Mouse (Mus musculus): ENCODE measurements at regions not wholly inside any gene's neighbourhood (a gene's known extent, or its start where the extent isn't known, plus 50 kb on each side); places are given as distances from the start of the nearest gene placed in this dataset.

DNA sequence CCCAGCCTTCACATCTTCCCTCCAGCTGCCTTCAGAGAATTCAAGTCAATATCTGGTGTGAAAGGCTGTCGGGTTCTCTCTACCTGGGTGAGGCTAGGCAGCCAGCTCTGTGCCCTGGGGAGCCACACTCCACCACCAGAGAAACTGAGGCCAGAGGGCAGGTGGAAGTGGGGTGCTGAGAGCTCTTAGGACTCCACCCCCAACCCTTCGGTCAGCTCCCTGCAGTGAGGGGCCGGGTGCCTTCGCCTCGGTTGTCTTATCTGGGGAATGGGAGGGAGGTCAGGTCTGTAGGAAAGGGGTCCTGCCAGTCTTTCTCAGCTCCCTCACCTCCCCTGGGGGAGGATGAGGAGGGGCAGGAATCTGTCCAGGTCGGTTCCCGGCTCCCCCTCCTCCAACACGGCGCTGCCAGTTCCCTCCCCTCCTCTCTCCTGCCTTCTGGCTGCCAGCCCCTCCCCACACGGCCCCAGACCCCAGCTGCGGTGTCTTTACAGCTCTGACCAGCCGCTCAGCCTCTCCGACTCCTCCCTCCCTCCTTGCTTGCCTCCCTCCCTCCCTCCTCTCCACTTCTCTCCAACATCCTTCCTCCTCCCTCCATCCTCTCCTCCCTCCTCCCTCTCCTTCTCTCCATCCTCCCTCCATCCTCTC, 97.8 kb downstream of the Cstad start:
- Histone ChIP-seq H3K27ac (replicated peaks) (peak overlapping the region; percentile 100), H3K9ac (replicated peaks) (peak overlapping the region; percentile 58), H3K4me2 (replicated peaks) (peak overlapping the region; percentile 55), H3K4me3 (peak overlapping the region; percentile 33), H3K4me1 (peaks cover 66% of the 10 kb centered on the region), H3K27me3 (peaks cover 7% of the 10 kb centered on the region), H3K36me3 (no peaks in the 10 kb centered on the region), H3K9me3 (no peaks in the 10 kb centered on the region)
- WGBS = 0% methylated on average over 12 of the region's 13 CpGs
- ATAC-seq (ENCODE audit: low FRiP score, low read depth) = peak; percentile 83

- H3K9ac ChIP-seq (replicated peaks) = peak overlapping the region; percentile 58
- peak overlapping the region; percentile 55 for H3K4me2 ChIP-seq (replicated peaks)
- WGBS = 5% methylated on average over 11 of the region's 11 CpGs
- no peaks in the 10 kb centered on the region for H3K9me3 ChIP-seq
- peaks cover 67% of the 10 kb centered on the region for H3K4me1 ChIP-seq
- peak overlapping the region; percentile 100 for H3K27ac ChIP-seq (replicated peaks)
- no peaks in the 10 kb centered on the region for H3K36me3 ChIP-seq
- H3K27me3 ChIP-seq = peaks cover 7% of the 10 kb centered on the region
- peak; percentile 31 for ATAC-seq (ENCODE audit: low FRiP score, low read depth)
- 0 out of 2 replicates have a peak overlapping the region, but pooled peaks have one; percentile 33 for H3K4me3 ChIP-seq
Observed at GRCm38 (mm10) chr2:30691857-30692560, 97.2 kb downstream of the Cstad start.

DNA sequence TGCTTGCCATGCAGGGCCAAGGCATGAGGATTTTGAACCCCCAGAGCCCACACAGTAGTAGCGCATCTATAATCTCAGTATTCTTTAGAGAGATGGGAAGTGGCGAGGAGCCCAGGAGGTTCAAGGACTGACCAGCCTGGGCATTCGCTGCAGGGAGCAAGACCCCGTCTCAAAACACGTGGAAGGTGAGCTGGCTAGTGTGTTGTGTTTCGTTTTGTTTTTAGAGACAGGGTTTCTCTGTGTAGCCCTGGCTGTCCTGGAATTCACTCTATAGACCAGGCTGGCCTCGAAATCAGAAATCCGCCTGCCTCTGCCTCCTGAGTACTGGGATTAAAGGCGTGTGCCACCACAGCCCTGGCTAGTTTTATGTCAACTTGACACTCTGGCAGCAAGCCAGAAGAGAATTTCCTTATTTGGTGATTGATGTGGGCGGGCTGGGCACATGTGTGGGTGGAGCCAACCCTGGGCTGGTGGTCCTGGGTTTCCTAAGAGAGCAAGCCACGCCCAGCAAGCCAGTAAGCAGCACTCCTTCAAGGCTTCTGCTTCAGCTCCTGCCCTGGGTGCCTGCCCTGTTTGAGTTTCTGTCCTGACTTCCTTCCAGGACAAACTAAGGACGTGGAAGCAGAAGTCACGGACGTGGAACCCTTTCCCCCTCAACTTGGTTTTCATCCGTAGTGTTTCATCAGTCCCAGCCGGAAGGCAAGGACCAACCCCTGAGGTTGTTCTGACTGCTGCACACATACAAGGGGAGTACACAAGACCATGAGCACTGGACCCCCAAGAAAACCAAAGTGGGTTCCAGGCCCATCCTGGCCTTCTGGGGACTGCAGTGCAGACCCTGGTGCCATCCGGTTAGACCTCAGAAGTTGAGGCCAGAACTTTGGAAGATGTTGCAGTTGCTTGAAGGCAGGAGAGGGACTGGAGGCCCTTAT, 96.4 kb downstream of the Cstad start:
- Histone ChIP-seq H3K36me3 (no peaks in the 10 kb centered on the region), H3K9ac (replicated peaks) (no peak overlapping the region), H3K27me3 (peaks cover 7% of the 10 kb centered on the region), H3K4me3 (no peak overlapping the region), H3K4me1 (peaks cover 68% of the 10 kb centered on the region), H3K9me3 (no peaks in the 10 kb centered on the region), H3K4me2 (replicated peaks) (no peak overlapping the region), H3K27ac (replicated peaks) (peak overlapping the region; percentile 100)
- no peak for ATAC-seq (ENCODE audit: low FRiP score, low read depth)
- 91% methylated on average over 17 of the region's 17 CpGs for WGBS

- Histone ChIP-seq H3K4me1 (peaks cover 68% of the 10 kb centered on the region), H3K4me2 (replicated peaks) (no peak overlapping the region), H3K9me3 (no peaks in the 10 kb centered on the region), H3K27me3 (peaks cover 7% of the 10 kb centered on the region), H3K27ac (replicated peaks) (peak overlapping the region; percentile 100), H3K4me3 (no peak overlapping the region), H3K36me3 (no peaks in the 10 kb centered on the region), H3K9ac (replicated peaks) (no peak overlapping the region)
- WGBS = 77% methylated on average over 11 of the region's 11 CpGs
- no peak for ATAC-seq (ENCODE audit: low FRiP score, low read depth)
Observed at GRCm38 (mm10) chr2:30690307-30690706, 95.5 kb downstream of the Cstad start.

DNA sequence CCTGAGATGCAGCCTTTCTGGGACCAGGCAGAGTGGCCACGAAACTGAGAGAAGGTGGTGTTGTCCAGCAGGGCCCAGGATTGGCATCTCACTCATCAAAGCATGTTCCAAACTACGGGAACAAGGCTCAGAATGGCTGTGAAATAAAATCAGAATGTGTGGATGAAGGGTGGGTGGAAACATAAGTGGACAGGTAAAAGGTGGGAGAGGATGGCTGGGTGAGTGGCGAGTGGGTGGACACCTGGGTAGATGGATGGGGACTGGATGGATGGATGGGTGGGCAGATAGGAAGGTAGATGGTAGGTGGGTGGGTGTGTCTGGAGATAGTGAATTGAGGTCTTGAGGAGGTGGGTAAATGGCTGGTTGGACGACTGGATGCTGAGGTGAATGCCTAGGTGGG, 93.6 kb downstream of the Cstad start:
- Histone ChIP-seq H3K27ac (replicated peaks) (peak overlapping the region; percentile 89; the same call in 1 of the 2 replicates), H3K9ac (replicated peaks) (no peak overlapping the region), H3K4me3 (no peak overlapping the region), H3K9me3 (no peaks in the 10 kb centered on the region), H3K36me3 (no peaks in the 10 kb centered on the region), H3K27me3 (peaks cover 7% of the 10 kb centered on the region), H3K4me2 (replicated peaks) (no peak overlapping the region), H3K4me1 (peaks cover 56% of the 10 kb centered on the region)
- no peak for ATAC-seq (ENCODE audit: low FRiP score, low read depth)
- 85% methylated on average over 4 of the region's 4 CpGs for WGBS

DNA sequence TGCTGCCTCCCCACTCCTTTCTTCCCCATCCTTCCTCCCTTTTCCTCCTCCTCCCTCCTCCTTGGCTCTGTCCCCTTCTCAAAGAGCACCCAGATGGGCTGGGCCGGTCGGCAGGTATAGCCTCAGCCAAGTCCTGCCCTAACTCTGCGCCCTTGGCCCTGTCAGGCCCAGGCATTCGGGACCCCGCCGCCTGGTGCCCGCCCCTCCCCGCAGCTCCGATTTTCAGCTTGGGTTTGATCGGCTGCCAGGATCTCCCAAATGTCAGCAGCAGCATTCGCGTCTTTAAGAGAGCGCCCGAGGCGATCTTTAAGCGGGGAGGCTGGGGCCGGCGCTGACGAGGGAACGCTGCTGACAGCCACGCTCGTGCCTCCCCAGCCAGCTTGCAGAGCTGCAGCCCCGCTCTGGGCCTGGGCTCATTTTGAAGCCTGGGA, 92.3 kb downstream of the Cstad start:
- Histone ChIP-seq H3K9me3 (no peaks in the 10 kb centered on the region), H3K4me2 (replicated peaks) (peak overlapping the region; percentile 23; the same call in 1 of the 2 replicates), H3K27me3 (peaks cover 7% of the 10 kb centered on the region), H3K9ac (replicated peaks) (peak overlapping the region; percentile 46), H3K4me1 (peaks cover 57% of the 10 kb centered on the region), H3K36me3 (no peaks in the 10 kb centered on the region), H3K4me3 (no peak overlapping the region), H3K27ac (replicated peaks) (peak overlapping the region; percentile 89)
- 5% methylated on average over 23 of the region's 23 CpGs for WGBS
- ATAC-seq (ENCODE audit: low FRiP score, low read depth) = peak; percentile 44; the same call in 1 of the 2 replicates

- 69% methylated on average over 6 of the region's 6 CpGs for WGBS
- peaks cover 56% of the 10 kb centered on the region for H3K4me1 ChIP-seq
Observed at GRCm38 (mm10) chr2:30686359-30686758, 91.5 kb downstream of the Cstad start.

GRCm38 (mm10) chr2:30685137-30685860, 90.5 kb downstream of the Cstad start:
- Histone ChIP-seq H3K4me1 (peaks cover 53% of the 10 kb centered on the region), H3K9me3 (peaks cover 4% of the 10 kb centered on the region; the same call in 1 of the 2 replicates), H3K4me2 (replicated peaks) (no peak overlapping the region), H3K27ac (replicated peaks) (peak overlapping the region; percentile 64), H3K36me3 (no peaks in the 10 kb centered on the region), H3K27me3 (peaks cover 7% of the 10 kb centered on the region), H3K4me3 (no peak overlapping the region), H3K9ac (replicated peaks) (no peak overlapping the region)
- ATAC-seq (ENCODE audit: low FRiP score, low read depth) = no peak
- 84% methylated on average over 10 of the region's 10 CpGs for WGBS

More at GRCm38 (mm10) chr2:30686359-30686758, 91.5 kb downstream of the Cstad start:
- Histone ChIP-seq H3K4me2 (replicated peaks) (no peak overlapping the region), H3K27ac (replicated peaks) (peak overlapping the region; percentile 89), H3K36me3 (no peaks in the 10 kb centered on the region), H3K27me3 (peaks cover 7% of the 10 kb centered on the region), H3K9ac (replicated peaks) (peak overlapping the region; percentile 46; the same call in 1 of the 2 replicates), H3K9me3 (no peaks in the 10 kb centered on the region), H3K4me3 (no peak overlapping the region)
- no peak for ATAC-seq (ENCODE audit: low FRiP score, low read depth)

DNA sequence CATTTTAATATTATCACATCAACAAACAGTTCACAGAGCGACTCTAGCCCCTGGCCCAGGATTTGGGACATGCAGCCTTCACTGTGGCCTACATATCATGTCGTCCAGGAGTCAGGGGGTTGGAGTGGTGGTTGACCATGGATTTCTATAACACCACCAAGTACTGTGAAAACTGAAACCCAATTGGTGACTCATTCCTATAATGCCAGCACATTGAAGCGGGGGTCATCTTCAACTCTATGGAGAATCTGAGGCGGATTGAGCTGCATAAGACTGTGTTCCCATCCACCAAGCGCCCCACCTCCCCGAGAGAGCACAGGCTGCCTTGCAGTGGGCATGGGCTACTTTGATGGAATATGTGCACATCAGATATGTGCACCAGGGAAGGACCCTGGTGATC, 89.6 kb downstream of the Cstad start:
- no peak overlapping the region for H3K9ac ChIP-seq (replicated peaks)
- H3K36me3 ChIP-seq = no peaks in the 10 kb centered on the region
- H3K4me1 ChIP-seq = peaks cover 53% of the 10 kb centered on the region
- no peak overlapping the region for H3K4me3 ChIP-seq
- H3K9me3 ChIP-seq = peaks cover 7% of the 10 kb centered on the region; the same call in 1 of the 2 replicates
- ATAC-seq (ENCODE audit: low FRiP score, low read depth) = no peak
- H3K4me2 ChIP-seq (replicated peaks) = no peak overlapping the region
- peak overlapping the region; percentile 64 for H3K27ac ChIP-seq (replicated peaks)
- 89% methylated on average over 6 of the region's 6 CpGs for WGBS
- peaks cover 7% of the 10 kb centered on the region for H3K27me3 ChIP-seq

GRCm38 (mm10) chr2:30682146-30682825, 87.4 kb downstream of the Cstad start:
- H3K4me1 ChIP-seq = peaks cover 47% of the 10 kb centered on the region
- H3K4me3 ChIP-seq = no peak overlapping the region
- ATAC-seq (ENCODE audit: low FRiP score, low read depth) = peak; percentile 81
- H3K27me3 ChIP-seq = no peaks in the 10 kb centered on the region; the same call in 1 of the 2 replicates
- peak overlapping the region; percentile 87 for H3K27ac ChIP-seq (replicated peaks)
- 25% methylated on average over 5 of the region's 5 CpGs for WGBS
- H3K36me3 ChIP-seq = no peaks in the 10 kb centered on the region
- H3K9me3 ChIP-seq = peaks cover 10% of the 10 kb centered on the region; the same call in 1 of the 2 replicates
- H3K4me2 ChIP-seq (replicated peaks) = no peak overlapping the region; the same call in 1 of the 2 replicates
- no peak overlapping the region for H3K9ac ChIP-seq (replicated peaks)

All from midbrain, embryonic 12.5 days (tissue).